8 mouse cellular contexts compared by ENCODE assay signal in the genomic region with DNA sequence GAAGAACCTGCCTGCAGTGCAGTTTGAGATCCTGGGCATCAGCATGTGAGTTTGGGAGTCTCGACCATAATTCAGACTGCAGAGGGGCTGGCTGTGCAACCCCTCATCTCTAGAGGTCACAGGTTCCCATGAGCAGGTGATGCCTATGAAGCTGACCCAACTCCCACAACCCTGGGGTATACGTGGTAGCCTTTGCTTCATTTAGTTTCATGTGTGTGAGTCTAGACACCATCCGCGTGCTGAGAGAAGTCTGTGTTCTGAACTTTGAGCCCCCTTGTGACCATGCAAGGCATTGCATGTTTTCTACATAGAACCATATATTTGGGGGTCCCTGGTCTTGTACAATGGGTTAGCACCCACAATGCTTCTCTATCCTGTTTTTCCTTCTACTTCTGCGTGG. TPM values are rescaled to one million over a fixed set of nuclear protein-coding genes. Genes with fewer than 3 reads are reported as not detected.
DNase-seq lines count a peak whose midpoint lies in the region; ATAC-seq and TF ChIP-seq lines count a peak whose summit lies in the region.

No protein-coding gene starts in this region.

- no peaks in the 10 kb centered on the region for H3K27me3 ChIP-seq in forebrain, embryonic 10.5 days (ENCODE audit: poor library complexity, severe bottlenecking)
- 0 out of 2 replicates have a peak, but pooled peaks cover 3% of the 10 kb centered on the region for H3K27me3 ChIP-seq in forebrain, embryonic 12.5 days
- no peaks in the 10 kb centered on the region for H3K27me3 ChIP-seq in kidney, embryonic 15.5 days
- H3K27me3 ChIP-seq in stomach, embryonic 14.5 days (ENCODE audit: control insufficient read depth, insufficient read depth, low read length) = no peaks in the 10 kb centered on the region

- no peak overlapping the region for H3K4me2 ChIP-seq in forebrain, embryonic 12.5 days
- H3K4me2 ChIP-seq in kidney, embryonic 15.5 days = no peak overlapping the region
- H3K4me2 ChIP-seq in stomach, embryonic 14.5 days (replicated peaks; ENCODE audit: low read depth, low read length) = no peak overlapping the region

- H3K9ac ChIP-seq in forebrain, embryonic 12.5 days = no peak overlapping the region
- no peak overlapping the region for H3K9ac ChIP-seq in kidney, embryonic 15.5 days
- no peak overlapping the region for H3K9ac ChIP-seq in stomach, embryonic 14.5 days (replicated peaks; ENCODE audit: low read depth, low read length)

- H3K9me3 ChIP-seq in forebrain, embryonic 10.5 days = no peaks in the 10 kb centered on the region
- H3K9me3 ChIP-seq in forebrain, embryonic 12.5 days = no peaks in the 10 kb centered on the region
- H3K9me3 ChIP-seq in kidney, embryonic 15.5 days (replicated peaks) = no peaks in the 10 kb centered on the region
- H3K9me3 ChIP-seq in stomach, embryonic 14.5 days (ENCODE audit: control insufficient read depth, low read depth, low read length) = no peaks in the 10 kb centered on the region

- TF ChIP-seq POLR2A in embryonic fibroblast, embryonic 13.5 days (IDR thresholded peaks at IDR 0.05; ENCODE audit: low read depth, low read length) = no peak

- H3K36me3 ChIP-seq in forebrain, embryonic 10.5 days (replicated peaks) = no peaks in the 10 kb centered on the region
- H3K36me3 ChIP-seq in forebrain, embryonic 12.5 days (replicated peaks) = no peaks in the 10 kb centered on the region
- H3K36me3 ChIP-seq in kidney, embryonic 15.5 days = no peaks in the 10 kb centered on the region
- no peaks in the 10 kb centered on the region for H3K36me3 ChIP-seq in stomach, embryonic 14.5 days (ENCODE audit: control insufficient read depth, insufficient read depth, low read length)

- peak; percentile 26; the same call in 1 of the 2 replicates for TF ChIP-seq CTCF in embryonic fibroblast, embryonic 13.5 days (IDR thresholded peaks at IDR 0.05; ENCODE audit: borderline replicate concordance, insufficient read depth, low read length)

- no peak overlapping the region for H3K27ac ChIP-seq in forebrain, embryonic 10.5 days
- H3K27ac ChIP-seq in forebrain, embryonic 12.5 days = no peak overlapping the region
- no peak overlapping the region for H3K27ac ChIP-seq in embryonic fibroblast, embryonic 13.5 days (ENCODE audit: insufficient read depth, low read length)
- H3K27ac ChIP-seq in kidney, embryonic 15.5 days = no peak overlapping the region
- H3K27ac ChIP-seq in stomach, embryonic 14.5 days (ENCODE audit: low read length) = no peak overlapping the region

- no peak for ATAC-seq in forebrain, embryonic 12.5 days (ENCODE audit: low FRiP score)
- 0 out of 2 replicates have a peak, but pooled peaks have one; percentile 37 for ATAC-seq in kidney, embryonic 15.5 days (replicated peaks; ENCODE audit: low FRiP score)
- peak; percentile 61 for ATAC-seq in megakaryocyte, adult 5-6 weeks (ENCODE audit: poor library complexity, severe bottlenecking)
- ATAC-seq in stomach, embryonic 14.5 days (ENCODE audit: insufficient number of reproducible peaks, insufficient read depth, low FRiP score, low read depth) = peak; percentile 29; the same call in 1 of the 2 replicates

- 49% methylated on average over 5 of the region's 5 CpGs for WGBS in forebrain, embryonic 10.5 days
- WGBS in forebrain, embryonic 12.5 days = 44% methylated on average over 5 of the region's 5 CpGs
- 32% methylated on average over 5 of the region's 5 CpGs for WGBS in kidney, embryonic 15.5 days
- WGBS in stomach, embryonic 14.5 days = 33% methylated on average over 5 of the region's 5 CpGs

- peaks cover 12% of the 10 kb centered on the region for H3K4me1 ChIP-seq in forebrain, embryonic 10.5 days
- no peaks in the 10 kb centered on the region for H3K4me1 ChIP-seq in forebrain, embryonic 12.5 days
- H3K4me1 ChIP-seq in embryonic fibroblast, embryonic 13.5 days (ENCODE audit: control insufficient read depth, insufficient read depth, low read length) = no peaks in the 10 kb centered on the region
- H3K4me1 ChIP-seq in kidney, embryonic 15.5 days = peaks cover 9% of the 10 kb centered on the region
- no peaks in the 10 kb centered on the region for H3K4me1 ChIP-seq in stomach, embryonic 14.5 days (ENCODE audit: control insufficient read depth, insufficient read depth, low read length)

- H3K4me3 ChIP-seq in forebrain, embryonic 10.5 days = no peak overlapping the region
- H3K4me3 ChIP-seq in forebrain, embryonic 12.5 days (replicated peaks) = no peak overlapping the region
- H3K4me3 ChIP-seq in embryonic fibroblast, embryonic 13.5 days (ENCODE audit: insufficient read depth, low read length) = no peak overlapping the region
- no peak overlapping the region for H3K4me3 ChIP-seq in kidney, embryonic 15.5 days (replicated peaks)
- H3K4me3 ChIP-seq in stomach, embryonic 14.5 days (ENCODE audit: low read depth, low read length) = no peak overlapping the region

- DNase-seq in forebrain, embryonic 10.5 days (ENCODE audit: extremely low spot score, low spot score) = peak; percentile 34
- peak; percentile 32 for DNase-seq in urinary bladder, postnatal 14 days (ENCODE audit: low spot score)
- DNase-seq in urinary bladder, postnatal 4 days (ENCODE audit: low spot score in 2 of 2) = no peak

RNA-seq across cellular contexts. Expression of a gene that starts 23.9 kb away (rescaled TPM):
- polyA plus RNA-seq in forebrain, embryonic 10.5 days (2016; fragmentation: Nextera tagmentation; extraction: Ambion mirVana) = 116 and 117 TPM in 2 replicates
- polyA plus RNA-seq in forebrain, embryonic 12.5 days (2016; fragmentation: Nextera tagmentation; extraction: Ambion mirVana) = 43.4 and 44.1 TPM in 2 replicates
- 47.9 and 51.0 TPM in 2 replicates for polyA plus RNA-seq in embryonic fibroblast, embryonic 13.5 days (2011; ENCODE audit: insufficient read length, low read depth, missing spikeins)
- polyA plus RNA-seq in kidney, embryonic 15.5 days (2015; fragmentation: Nextera tagmentation; extraction: Ambion mirVana) = 65.9 and 71.4 TPM in 2 replicates
- 22.8 and 23.6 TPM in 2 replicates for total RNA-seq in megakaryocyte, adult 5-6 weeks (2015)
- total RNA-seq in megakaryocyte, adult 5-6 weeks (2017) = 33.4 and 37.7 TPM in 2 replicates
- polyA plus RNA-seq in stomach, embryonic 14.5 days (2014; fragmentation: Nextera tagmentation; extraction: Ambion mirVana) = 70.3 and 74.8 TPM in 2 replicates

RNA-seq across cellular contexts. Expression of a gene that starts 51.8 kb away (rescaled TPM):
- 14.3 and 14.5 TPM in 2 replicates for polyA plus RNA-seq in forebrain, embryonic 10.5 days (2016; fragmentation: Nextera tagmentation; extraction: Ambion mirVana)
- 12.1 and 14.2 TPM in 2 replicates for polyA plus RNA-seq in forebrain, embryonic 12.5 days (2016; fragmentation: Nextera tagmentation; extraction: Ambion mirVana)
- 22.5 and 23.6 TPM in 2 replicates for polyA plus RNA-seq in embryonic fibroblast, embryonic 13.5 days (2011; ENCODE audit: insufficient read length, low read depth, missing spikeins)
- polyA plus RNA-seq in kidney, embryonic 15.5 days (2015; fragmentation: Nextera tagmentation; extraction: Ambion mirVana) = 14.5 and 17.4 TPM in 2 replicates
- 25.9 and 34.5 TPM in 2 replicates for total RNA-seq in megakaryocyte, adult 5-6 weeks (2015)
- 39.5 and 40.5 TPM in 2 replicates for total RNA-seq in megakaryocyte, adult 5-6 weeks (2017)
- polyA plus RNA-seq in stomach, embryonic 14.5 days (2014; fragmentation: Nextera tagmentation; extraction: Ambion mirVana) = 14.7 and 14.9 TPM in 2 replicates

Comparison
In these comparisons a context has a peak if more than half of its experiments do, and no peak if none do; other contexts are left out.
1. DNase-seq: peak in forebrain, embryonic 10.5 days (single experiment) and urinary bladder, postnatal 14 days (single experiment); none in urinary bladder, postnatal 4 days (0 of 2).